Mouse (Mus musculus): ENCODE data around the gene Rbm25. TPM values are rescaled to one million over a fixed set of nuclear protein-coding genes. Genes with fewer than 3 reads are reported as not detected.

Rbm25 gene
- polyA plus RNA-seq, 1 experiment from 2014 or later = 284 TPM

GRCm38 (mm10) chr12:83708160-83709092 is 77.4 kb downstream of the Rbm25 start:
- Histone ChIP-seq H3K4me1 (ENCODE audit: control insufficient read depth, insufficient read depth, low read length) (no peaks in the 10 kb centered on the region), H3K9me3 (ENCODE audit: control insufficient read depth, low read length) (no peaks in the 10 kb centered on the region), H3K36me3 (ENCODE audit: control insufficient read depth, insufficient read depth, low read length) (peaks cover 23% of the 10 kb centered on the region), H3K27me3 (ENCODE audit: control insufficient read depth, insufficient read depth, low read length) (no peaks in the 10 kb centered on the region), H3K27ac (ENCODE audit: low read depth, low read length) (no peak overlapping the region), H3K4me2 (replicated peaks; ENCODE audit: low read depth, low read length) (no peak overlapping the region), H3K9ac (ENCODE audit: low read depth, low read length) (no peak overlapping the region), H3K4me3 (ENCODE audit: low read length) (no peak overlapping the region)
- no peak for ATAC-seq (ENCODE audit: low FRiP score, low TSS enrichment)
- WGBS = 89% methylated on average over 7 of the region's 7 CpGs

GRCm38 (mm10) chr12:83709934-83710333 is 78.9 kb downstream of the Rbm25 start:
- Histone ChIP-seq H3K9me3 (ENCODE audit: control insufficient read depth, low read length) (no peaks in the 10 kb centered on the region), H3K27me3 (ENCODE audit: control insufficient read depth, insufficient read depth, low read length) (no peaks in the 10 kb centered on the region), H3K9ac (ENCODE audit: low read depth, low read length) (no peak overlapping the region), H3K4me2 (replicated peaks; ENCODE audit: low read depth, low read length) (no peak overlapping the region), H3K36me3 (ENCODE audit: control insufficient read depth, insufficient read depth, low read length) (peaks cover 28% of the 10 kb centered on the region), H3K27ac (ENCODE audit: low read depth, low read length) (no peak overlapping the region), H3K4me3 (ENCODE audit: low read length) (no peak overlapping the region), H3K4me1 (ENCODE audit: control insufficient read depth, insufficient read depth, low read length) (no peaks in the 10 kb centered on the region)
- WGBS = 89% methylated on average over 2 of the region's 2 CpGs
- no peak for ATAC-seq (ENCODE audit: low FRiP score, low TSS enrichment)

DNA sequence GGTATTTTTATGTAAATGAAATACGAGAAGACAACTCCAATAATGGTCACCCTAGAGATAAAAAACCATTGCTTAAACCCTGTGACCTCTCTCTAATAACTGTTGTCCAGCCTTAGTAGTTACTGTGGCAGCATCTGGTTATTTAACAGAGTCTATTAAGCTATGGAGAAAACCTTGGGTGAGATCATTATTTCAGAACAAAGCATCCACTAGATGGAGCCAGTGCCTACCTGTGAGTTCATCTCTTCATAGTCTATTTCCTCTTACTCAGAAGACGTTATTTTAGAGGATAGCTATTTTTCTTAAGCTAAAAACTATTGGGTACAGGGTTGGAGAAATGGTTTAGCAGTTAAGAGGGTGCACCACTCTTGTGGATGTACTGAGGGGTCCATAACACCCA is 82.7 kb downstream of the Rbm25 start:
- Histone ChIP-seq H3K36me3 (ENCODE audit: control insufficient read depth, insufficient read depth, low read length) (peaks cover 57% of the 10 kb centered on the region), H3K4me2 (replicated peaks; ENCODE audit: low read depth, low read length) (no peak overlapping the region), H3K9me3 (ENCODE audit: control insufficient read depth, low read length) (no peaks in the 10 kb centered on the region), H3K9ac (ENCODE audit: low read depth, low read length) (no peak overlapping the region), H3K4me1 (ENCODE audit: control insufficient read depth, insufficient read depth, low read length) (no peaks in the 10 kb centered on the region), H3K27ac (ENCODE audit: low read depth, low read length) (no peak overlapping the region), H3K4me3 (ENCODE audit: low read length) (no peak overlapping the region), H3K27me3 (ENCODE audit: control insufficient read depth, insufficient read depth, low read length) (no peaks in the 10 kb centered on the region)
- ATAC-seq (ENCODE audit: low FRiP score, low TSS enrichment) = no peak; the same call in 1 of the 2 replicates
- WGBS = 52% methylated on average over 2 of the region's 2 CpGs

GRCm38 (mm10) chr12:83716416-83717184 is 85.6 kb downstream of the Rbm25 start:
- Histone ChIP-seq H3K4me3 (ENCODE audit: low read length) (no peak overlapping the region), H3K9ac (ENCODE audit: low read depth, low read length) (no peak overlapping the region), H3K4me1 (ENCODE audit: control insufficient read depth, insufficient read depth, low read length) (no peaks in the 10 kb centered on the region), H3K27me3 (ENCODE audit: control insufficient read depth, insufficient read depth, low read length) (no peaks in the 10 kb centered on the region), H3K9me3 (ENCODE audit: control insufficient read depth, low read length) (no peaks in the 10 kb centered on the region), H3K4me2 (replicated peaks; ENCODE audit: low read depth, low read length) (no peak overlapping the region), H3K27ac (ENCODE audit: low read depth, low read length) (no peak overlapping the region), H3K36me3 (ENCODE audit: control insufficient read depth, insufficient read depth, low read length) (peaks cover 66% of the 10 kb centered on the region)
- no peak for ATAC-seq (ENCODE audit: low FRiP score, low TSS enrichment)
- WGBS = 84% methylated on average over 15 of the region's 15 CpGs

- peaks cover 65% of the 10 kb centered on the region for H3K36me3 ChIP-seq (ENCODE audit: control insufficient read depth, insufficient read depth, low read length)
These were observed 88.4 kb downstream of the Rbm25 start for GRCm38 (mm10) chr12:83719431-83719830.

GRCm38 (mm10) chr12:83721281-83721680 is 90.2 kb downstream of the Rbm25 start:
- no peak overlapping the region for H3K27ac ChIP-seq (ENCODE audit: low read depth, low read length)
- no peaks in the 10 kb centered on the region for H3K4me1 ChIP-seq (ENCODE audit: control insufficient read depth, insufficient read depth, low read length)
- H3K4me3 ChIP-seq (ENCODE audit: low read length) = no peak overlapping the region
- no peak overlapping the region for H3K4me2 ChIP-seq (replicated peaks; ENCODE audit: low read depth, low read length)
- peaks cover 60% of the 10 kb centered on the region for H3K36me3 ChIP-seq (ENCODE audit: control insufficient read depth, insufficient read depth, low read length)
- WGBS = 59% methylated on average over 6 of the region's 6 CpGs
- no peaks in the 10 kb centered on the region for H3K9me3 ChIP-seq (ENCODE audit: control insufficient read depth, low read length)
- H3K9ac ChIP-seq (ENCODE audit: low read depth, low read length) = no peak overlapping the region
- H3K27me3 ChIP-seq (ENCODE audit: control insufficient read depth, insufficient read depth, low read length) = no peaks in the 10 kb centered on the region
- no peak for ATAC-seq (ENCODE audit: low FRiP score, low TSS enrichment)

More at GRCm38 (mm10) chr12:83719431-83719830, 88.4 kb downstream of the Rbm25 start:
- Histone ChIP-seq H3K9ac (ENCODE audit: low read depth, low read length) (no peak overlapping the region), H3K27ac (ENCODE audit: low read depth, low read length) (no peak overlapping the region), H3K4me1 (ENCODE audit: control insufficient read depth, insufficient read depth, low read length) (no peaks in the 10 kb centered on the region), H3K27me3 (ENCODE audit: control insufficient read depth, insufficient read depth, low read length) (no peaks in the 10 kb centered on the region), H3K4me2 (replicated peaks; ENCODE audit: low read depth, low read length) (no peak overlapping the region), H3K9me3 (ENCODE audit: control insufficient read depth, low read length) (no peaks in the 10 kb centered on the region), H3K4me3 (ENCODE audit: low read length) (no peak overlapping the region)
- ATAC-seq (ENCODE audit: low FRiP score, low TSS enrichment) = no peak
- 100% methylated on average over 1 of the region's 1 CpGs for WGBS

- WGBS = 82% methylated on average over 3 of the region's 3 CpGs
- ATAC-seq (ENCODE audit: low FRiP score, low TSS enrichment) = no peak
- H3K27ac ChIP-seq (ENCODE audit: low read depth, low read length) = no peak overlapping the region
- H3K9me3 ChIP-seq (ENCODE audit: control insufficient read depth, low read length) = no peaks in the 10 kb centered on the region
- H3K9ac ChIP-seq (ENCODE audit: low read depth, low read length) = no peak overlapping the region
- H3K4me2 ChIP-seq (replicated peaks; ENCODE audit: low read depth, low read length) = no peak overlapping the region
- H3K27me3 ChIP-seq (ENCODE audit: control insufficient read depth, insufficient read depth, low read length) = no peaks in the 10 kb centered on the region
- peaks cover 51% of the 10 kb centered on the region for H3K36me3 ChIP-seq (ENCODE audit: control insufficient read depth, insufficient read depth, low read length)
- no peak overlapping the region for H3K4me3 ChIP-seq (ENCODE audit: low read length)
- no peaks in the 10 kb centered on the region for H3K4me1 ChIP-seq (ENCODE audit: control insufficient read depth, insufficient read depth, low read length)
These were observed 92.0 kb downstream of the Rbm25 start for GRCm38 (mm10) chr12:83723037-83723436.

- Histone ChIP-seq H3K4me1 (ENCODE audit: control insufficient read depth, insufficient read depth, low read length) (no peaks in the 10 kb centered on the region), H3K9ac (ENCODE audit: low read depth, low read length) (no peak overlapping the region), H3K27ac (ENCODE audit: low read depth, low read length) (no peak overlapping the region), H3K4me3 (ENCODE audit: low read length) (no peak overlapping the region), H3K9me3 (ENCODE audit: control insufficient read depth, low read length) (no peaks in the 10 kb centered on the region), H3K4me2 (replicated peaks; ENCODE audit: low read depth, low read length) (no peak overlapping the region), H3K27me3 (ENCODE audit: control insufficient read depth, insufficient read depth, low read length) (no peaks in the 10 kb centered on the region), H3K36me3 (ENCODE audit: control insufficient read depth, insufficient read depth, low read length) (peaks cover 71% of the 10 kb centered on the region)
- WGBS = 55% methylated on average over 12 of the region's 12 CpGs
- no peak for ATAC-seq (ENCODE audit: low FRiP score, low TSS enrichment)
These were observed 95.7 kb downstream of the Rbm25 start for GRCm38 (mm10) chr12:83726510-83727308.
